Mouse (Mus musculus) lung, postnatal 25 days (tissue): ENCODE results near the gene Gm43064.

Source experiments
- DNase-seq: peaks from one replicate; pipeline ENCODE4 v3.0.0; 2022; ENCODE audit warnings: low spot score

Gm43064 gene

DNA sequence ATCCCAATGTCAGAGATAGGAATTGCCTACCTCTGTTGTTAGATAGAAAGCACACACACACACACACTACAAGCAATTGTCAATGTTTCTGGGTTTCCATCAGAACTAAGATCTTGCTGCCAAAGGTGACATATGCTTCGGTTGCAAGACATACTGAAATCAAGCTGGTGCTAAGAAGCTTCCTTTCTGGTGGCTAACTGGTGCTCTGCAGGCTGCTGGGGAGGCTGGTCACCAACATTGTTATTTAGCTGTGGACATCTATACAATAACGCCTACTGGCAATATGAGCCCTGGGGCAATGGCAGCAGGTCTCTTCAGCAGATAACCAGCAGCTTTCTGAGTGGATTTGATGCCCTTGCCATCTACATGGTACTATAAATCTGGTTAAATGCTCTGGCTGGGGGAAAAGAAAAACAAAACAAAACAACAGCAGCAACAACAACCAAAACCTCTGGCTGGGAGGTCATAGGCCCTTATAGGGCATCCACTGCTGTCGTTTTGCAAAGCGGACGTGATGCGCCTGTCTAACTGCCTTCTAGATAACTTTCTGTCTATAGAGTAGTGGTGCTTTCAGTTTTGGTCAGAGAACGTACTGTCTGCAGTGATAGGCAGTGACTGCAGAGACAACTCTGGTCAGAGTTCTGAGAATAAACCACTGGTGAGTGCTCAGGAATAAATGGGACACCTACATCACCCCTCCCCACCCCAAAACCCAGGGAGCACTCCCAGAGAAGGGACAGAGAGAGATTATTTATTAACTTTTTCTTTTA is 47.8 kb downstream of the Gm43064 start:
- no peak for DNase-seq

GRCm38 (mm10) chr3:103857977-103858563 is 48.7 kb downstream of the Gm43064 start:
- DNase-seq: no peak

- DNase-seq: peak; percentile 56
Observed at GRCm38 (mm10) chr3:103858881-103859801, 49.8 kb downstream of the Gm43064 start, which contains the start of gene Ptpn22. Gene Ptpn22 (plus strand): TSS chr3:103859795.

- peak; percentile 77 for DNase-seq
Observed at GRCm38 (mm10) chr3:103859851-103860391, 50.5 kb downstream of the Gm43064 start.

- no peak for DNase-seq
Observed at GRCm38 (mm10) chr3:103862721-103863220, 53.4 kb downstream of the Gm43064 start.

- DNase-seq: no peak
Observed at GRCm38 (mm10) chr3:103864200-103864599, 54.8 kb downstream of the Gm43064 start.

DNA sequence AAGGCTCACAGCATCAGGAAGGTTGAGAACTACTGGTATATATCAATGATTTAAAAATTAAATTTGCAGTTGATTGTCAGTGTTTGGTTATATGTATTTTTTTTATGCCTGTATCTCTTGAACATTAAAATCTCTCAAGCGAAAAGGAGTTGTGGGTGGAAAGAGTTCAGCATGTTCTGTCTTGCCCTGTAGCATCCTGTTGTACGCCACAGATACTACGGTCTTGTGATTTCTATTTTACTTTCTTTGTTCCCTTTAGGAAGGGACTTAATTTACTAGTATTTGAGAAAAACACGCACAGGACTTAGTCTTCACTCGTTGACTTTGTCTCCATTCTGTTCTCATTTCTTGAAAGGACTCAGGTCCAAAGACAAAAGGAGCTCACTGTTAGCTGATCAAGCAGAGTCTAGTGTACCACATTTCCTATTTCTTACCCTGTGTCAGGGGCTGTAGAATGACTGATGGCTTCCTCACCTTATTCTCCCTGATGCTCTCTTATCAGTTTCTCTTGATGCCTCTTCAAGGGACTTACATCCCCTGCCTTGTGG is 58.1 kb downstream of the Gm43064 start:
- DNase-seq: no peak

DNA sequence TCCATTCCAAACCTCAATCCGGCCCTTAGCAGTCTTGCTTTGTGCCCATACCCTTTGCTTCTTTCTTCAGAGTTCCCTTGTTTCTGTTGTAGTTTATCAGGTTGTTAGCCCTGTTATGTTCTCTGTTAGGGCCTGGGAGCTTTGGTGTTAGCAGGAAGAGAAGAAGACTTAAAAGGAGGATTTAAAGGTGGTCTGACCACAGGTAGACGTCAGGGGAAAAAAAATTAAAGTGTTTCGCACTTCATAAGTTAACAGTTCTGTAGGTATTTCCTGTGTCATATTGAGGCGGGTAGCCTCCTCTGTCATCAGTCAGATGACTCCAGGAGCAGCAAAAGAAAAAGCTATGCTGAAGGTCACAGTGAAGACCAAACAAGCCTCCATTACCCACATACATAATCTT is 58.6 kb downstream of the Gm43064 start:
- DNase-seq: no peak

- DNase-seq: no peak
Observed at GRCm38 (mm10) chr3:103872663-103873098, 63.3 kb downstream of the Gm43064 start.

DNA sequence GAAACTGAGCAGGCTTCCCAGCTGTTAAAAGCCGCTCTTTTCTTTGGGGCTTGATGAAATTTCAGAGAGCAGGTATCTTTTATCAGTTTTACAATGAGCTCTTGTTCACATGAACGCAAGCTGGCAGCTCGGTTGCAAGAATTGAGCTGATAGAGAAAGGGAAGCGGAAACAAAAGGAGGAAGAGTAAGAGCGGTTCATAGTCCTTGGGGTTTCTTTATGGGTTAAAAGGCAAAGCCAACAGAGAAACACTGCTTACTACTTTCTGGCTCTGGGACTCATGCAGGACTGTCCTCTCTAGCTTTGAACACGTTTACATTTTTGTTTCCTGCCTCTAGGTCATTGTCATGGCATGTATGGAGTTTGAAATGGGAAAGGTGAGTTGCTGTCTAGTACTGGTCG is 65.0 kb downstream of the Gm43064 start:
- no peak for DNase-seq

DNA sequence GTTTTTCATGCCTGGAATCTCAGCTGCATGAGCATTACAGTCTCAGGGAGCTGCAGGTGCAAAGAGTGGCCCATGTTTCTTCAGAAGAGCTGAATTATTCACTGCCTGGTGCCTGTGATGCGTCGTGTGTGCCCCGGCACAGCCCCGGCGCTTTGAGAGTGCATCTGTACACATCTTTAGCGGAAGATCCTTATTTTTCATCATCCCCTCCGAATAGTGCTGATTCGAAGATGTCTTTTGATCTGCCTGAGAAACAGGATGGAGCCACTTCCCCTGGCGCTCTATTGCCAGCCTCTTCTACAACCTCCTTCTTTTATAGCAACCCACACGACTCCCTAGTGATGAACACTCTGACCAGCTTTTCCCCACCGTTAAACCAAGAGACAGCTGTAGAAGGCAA is 76.6 kb downstream of the Gm43064 start:
- no peak for DNase-seq

DNA sequence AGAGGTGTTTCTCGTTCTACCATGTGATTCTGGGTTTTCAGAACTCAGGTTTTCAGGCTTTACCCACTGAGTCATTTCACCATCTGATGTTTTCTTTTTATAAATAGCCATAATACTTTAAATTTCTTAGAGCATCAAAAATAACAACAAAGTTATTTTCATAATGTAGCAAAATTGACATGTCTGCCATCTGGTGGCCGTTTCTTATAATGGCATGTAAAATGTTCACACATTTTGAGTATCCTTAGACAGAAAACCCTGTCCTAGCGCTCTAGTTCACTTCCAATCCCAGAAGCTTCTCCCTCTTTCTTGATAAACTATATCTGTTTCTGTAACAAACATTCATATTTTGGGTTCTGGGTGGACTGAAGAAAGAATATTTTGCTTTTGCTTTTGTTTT is 78.2 kb downstream of the Gm43064 start:
- DNase-seq: peak; percentile 54
